Mouse (Mus musculus) left cerebral cortex, postnatal 4 days (tissue): ENCODE measurements at regions not wholly inside any gene's neighbourhood (a gene's known extent, or its start where the extent isn't known, plus 50 kb on each side); places are given as distances from the start of the nearest gene placed in this dataset.
A peak's percentile ranks its signal among the peaks of the same experiment; 100 is the strongest.

Experiments
- DNase-seq: peaks from one replicate; pipeline ENCODE4 v3.0.0-alpha.2; 2022
- intact Hi-C: fragments of 180-260 bp; cut with DNase I; formaldehyde crosslinking; loops from one replicate; pipeline ENCODE4 v1.15.1; 2025

DNA sequence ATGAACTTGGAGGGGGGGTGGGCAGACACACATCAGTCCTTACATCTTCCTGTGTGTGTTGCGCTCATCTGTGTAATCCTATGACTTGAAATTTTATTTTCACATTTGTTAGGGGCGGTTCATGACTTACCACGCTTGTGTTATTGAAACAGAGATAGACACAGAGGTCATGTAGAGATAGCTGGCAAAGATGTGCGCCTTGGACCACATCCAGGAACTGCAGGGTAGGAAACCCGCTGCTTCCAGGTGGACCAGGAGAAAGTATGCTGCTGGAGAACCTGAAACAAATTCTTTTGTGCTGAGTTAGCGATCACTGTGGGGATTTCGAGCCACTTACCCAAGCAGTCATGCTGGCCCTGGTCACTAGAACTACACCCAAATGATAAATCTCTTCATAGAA is 89.1 kb downstream of the Kcnj2 start:
- DNase-seq = peak; percentile 18
- intact Hi-C loops = no loop called here

DNA sequence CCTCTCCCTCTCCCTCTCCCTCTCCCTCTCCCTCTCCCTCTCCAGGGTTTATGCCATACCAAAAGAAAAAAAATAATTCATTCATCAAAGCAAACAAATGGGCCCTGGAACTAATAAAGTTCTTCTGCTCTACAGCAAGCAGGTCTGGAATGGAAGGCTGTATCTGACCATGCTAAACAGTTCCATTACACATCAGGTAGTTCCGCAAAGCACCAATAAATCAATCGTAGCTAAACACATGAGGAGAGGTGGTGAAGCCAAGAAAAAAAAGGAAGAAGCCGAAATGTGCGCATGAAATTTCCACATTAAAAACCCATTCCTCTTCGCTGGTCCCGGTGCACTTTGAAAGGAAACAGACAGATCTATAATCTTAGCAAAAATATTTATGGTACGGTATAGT is 89.8 kb downstream of the Kcnj2 start:
- no peak for DNase-seq
- intact Hi-C loops = no loop called here

DNA sequence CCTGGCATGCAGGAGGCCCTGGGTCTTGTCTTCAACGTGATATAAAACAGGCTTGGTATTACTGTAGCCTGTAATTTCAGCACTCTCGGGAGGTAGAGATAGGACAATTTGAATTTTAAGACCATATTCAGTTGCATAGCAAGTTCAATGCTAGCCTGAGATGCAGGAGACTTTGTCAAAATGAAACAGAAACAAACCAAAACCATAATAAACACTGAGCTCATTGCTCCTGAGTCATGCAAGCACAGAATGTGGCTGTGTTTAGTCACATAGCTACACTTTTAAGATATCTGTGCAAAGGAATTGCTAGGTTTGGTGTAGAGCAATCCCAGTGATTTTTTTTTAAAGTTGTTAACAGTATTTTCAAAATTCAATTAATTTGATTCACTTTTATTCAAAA is 93.3 kb downstream of the Kcnj2 start:
- DNase-seq = no peak
- intact Hi-C loops = no loop called here

DNA sequence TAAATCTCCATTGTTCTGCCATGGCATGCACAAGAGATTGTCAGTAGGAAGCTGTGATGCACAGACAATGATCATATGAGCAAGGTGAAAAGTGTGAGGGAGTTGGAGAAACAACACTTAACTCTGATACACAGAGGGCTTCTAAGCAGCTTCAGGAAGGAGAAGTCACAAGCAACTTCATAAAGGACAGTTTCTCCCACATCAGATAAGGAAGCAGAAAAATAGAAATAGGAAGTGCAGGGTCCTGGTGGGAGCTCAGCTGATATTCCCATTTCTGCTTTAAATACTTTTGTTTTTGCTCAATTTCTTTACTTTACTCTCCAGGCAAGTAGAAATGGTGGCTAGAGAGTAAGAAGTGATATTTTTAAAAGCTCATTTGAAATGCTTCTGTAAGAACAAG is 98.9 kb downstream of the Kcnj2 start:
- no peak for DNase-seq
- intact Hi-C loops = no loop called here

DNA sequence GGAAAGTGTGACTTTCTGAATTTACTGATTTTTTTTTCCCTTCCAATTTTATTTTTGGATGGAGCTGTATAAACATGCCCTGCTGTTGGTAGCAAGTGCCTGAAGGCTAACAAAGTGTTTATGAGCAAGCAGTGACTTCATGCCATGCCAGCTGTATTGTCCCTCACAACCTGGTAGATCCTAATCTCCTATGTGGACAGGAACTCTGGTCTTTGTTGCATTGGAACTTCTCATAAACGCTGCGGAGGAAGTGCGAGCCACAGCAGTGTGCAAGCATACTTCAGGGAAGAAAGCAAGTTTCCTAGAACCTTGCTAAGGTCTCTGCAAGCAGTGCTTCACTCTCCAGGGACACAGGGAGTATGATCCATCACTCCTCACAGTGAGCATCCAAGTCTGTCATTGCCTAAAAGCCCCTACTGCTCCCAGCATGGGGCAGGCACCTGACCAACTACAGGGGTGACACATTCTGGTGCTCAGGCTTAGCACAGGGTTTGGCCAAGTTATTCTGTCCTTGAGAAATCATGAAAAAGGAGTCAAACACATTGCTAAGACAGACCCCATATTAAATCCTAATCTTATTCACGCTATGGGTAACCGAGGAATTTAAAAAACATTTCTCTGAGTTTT is 104.3 kb downstream of the Kcnj2 start:
- peak; percentile 1 for DNase-seq
- intact Hi-C loops = no loop called here

DNA sequence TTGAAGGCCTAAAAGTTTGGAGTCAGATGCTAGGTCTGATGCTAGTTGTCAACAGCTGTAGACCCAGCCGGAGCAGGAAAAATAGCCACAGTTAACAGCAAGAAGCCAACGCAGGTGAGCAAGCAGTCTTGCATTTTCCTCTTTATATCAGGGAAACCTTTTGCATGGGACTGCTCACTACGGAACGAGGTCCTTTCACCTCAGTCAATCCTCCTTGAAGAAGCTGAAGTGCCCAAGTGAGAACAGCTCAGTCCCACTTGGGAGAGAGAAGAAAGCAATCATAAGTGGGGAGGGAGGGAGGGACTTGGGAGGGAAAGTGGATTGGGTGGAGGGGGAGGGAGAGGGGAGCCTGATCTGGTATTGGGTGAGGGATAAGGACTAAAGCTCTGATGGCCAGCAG is 107.6 kb downstream of the Kcnj2 start:
- no peak for DNase-seq
- intact Hi-C loops = no loop called here

GRCm38 (mm10) chr11:111175566-111175965 is 109.6 kb downstream of the Kcnj2 start:
- DNase-seq = no peak
- intact Hi-C loops = no loop called here

DNA sequence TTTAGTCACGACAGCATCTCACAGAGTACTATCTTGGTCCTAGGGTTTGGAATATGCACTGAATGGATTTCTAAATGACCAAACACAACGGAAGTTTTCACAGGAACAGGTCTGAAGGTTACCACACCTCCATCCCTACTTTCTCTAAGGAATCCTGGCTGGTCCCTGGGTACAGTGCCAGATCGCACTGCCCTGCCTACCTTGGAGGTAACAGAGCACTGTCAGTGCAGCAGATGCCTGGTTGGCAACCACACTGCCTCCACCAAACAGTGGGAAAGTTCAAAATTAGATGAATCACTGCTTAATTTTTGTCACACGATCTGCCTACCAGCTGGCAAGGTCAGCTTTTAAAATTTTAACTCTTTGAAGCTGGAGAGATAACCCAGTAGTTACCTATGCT is 111.6 kb downstream of the Kcnj2 start:
- intact Hi-C loops = no loop called here
- DNase-seq = peak; percentile 9

- no peak for DNase-seq
- intact Hi-C loops = no loop called here
These were observed 131.5 kb downstream of the Kcnj2 start for GRCm38 (mm10) chr11:111197422-111197821.

- DNase-seq = no peak
- intact Hi-C loops = no loop called here
These were observed 134.5 kb downstream of the Kcnj2 start for GRCm38 (mm10) chr11:111200512-111200911.

DNA sequence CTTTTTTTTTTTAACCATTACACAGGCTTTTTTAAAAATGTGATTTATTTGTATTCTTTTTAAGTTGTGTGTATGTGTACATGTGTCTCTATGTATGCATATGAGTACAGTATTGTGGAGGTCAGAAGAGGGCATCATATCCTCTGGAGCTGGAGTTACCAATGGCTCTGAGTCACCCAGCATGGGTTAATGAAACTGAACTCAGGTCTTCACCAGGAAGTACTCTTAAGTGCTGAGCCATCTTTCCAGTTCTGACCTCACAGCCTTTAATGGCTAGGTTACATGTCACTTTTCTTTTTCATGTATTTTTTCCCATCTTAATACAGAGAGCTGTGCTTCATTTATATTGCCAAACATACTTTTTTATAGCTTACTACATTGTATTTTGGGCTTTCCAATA is 136.8 kb downstream of the Kcnj2 start:
- DNase-seq = no peak
- intact Hi-C loops = no loop called here

DNA sequence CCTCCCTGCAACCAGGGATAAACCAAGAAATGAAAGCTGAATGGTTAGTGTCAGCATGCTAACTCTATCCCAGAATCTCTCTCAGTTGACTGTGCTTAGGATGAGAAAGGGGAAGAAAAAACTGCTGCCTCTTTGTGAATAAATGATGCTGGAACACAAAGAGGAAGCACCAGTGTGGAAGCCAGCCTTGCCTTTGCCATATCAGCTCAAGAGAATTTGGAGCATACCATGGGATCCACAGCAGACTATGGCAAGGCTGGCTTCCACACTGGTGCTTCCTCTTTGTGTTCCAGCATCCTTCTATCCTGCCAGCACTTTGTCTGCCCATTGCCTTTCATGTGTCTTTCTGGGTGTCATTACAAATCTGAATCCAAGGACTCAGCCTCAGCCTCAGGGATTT is 144.6 kb downstream of the Kcnj2 start:
- intact Hi-C loops = no loop called here
- DNase-seq = no peak

DNA sequence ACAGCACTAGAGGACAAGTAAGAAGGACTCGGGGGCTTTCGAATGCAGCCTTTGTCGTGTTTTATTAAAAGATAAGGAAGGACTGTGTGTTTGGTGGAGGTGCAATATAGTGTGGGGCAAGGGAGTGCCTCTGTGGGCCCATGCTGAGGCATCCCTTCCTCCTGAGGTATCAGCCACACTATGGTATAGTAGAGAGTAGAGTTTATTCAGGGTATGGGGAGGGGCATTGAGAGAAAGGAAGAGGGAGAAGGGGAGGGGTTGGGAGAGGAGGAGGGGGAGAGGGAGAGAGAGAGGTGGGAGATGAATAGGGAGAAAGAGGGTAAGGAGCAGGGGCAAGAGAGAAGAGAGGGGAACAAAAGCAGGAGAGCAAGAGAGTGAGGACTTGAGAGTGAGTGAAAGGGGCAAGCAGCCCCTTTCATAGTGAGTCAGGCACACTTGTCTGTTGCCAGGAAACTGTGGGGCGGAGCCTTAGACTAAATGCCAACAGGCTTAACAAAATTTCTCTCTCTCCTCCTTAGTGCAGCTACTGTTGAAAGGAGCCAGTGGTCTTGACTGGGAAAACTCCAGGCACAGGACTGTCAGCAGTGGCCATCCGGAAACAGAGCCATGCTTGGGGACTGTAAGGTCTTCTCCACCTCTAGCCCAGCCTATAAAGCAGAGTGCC is 146.2 kb downstream of the Kcnj2 start:
- intact Hi-C loops = no loop called here
- peak; percentile 7 for DNase-seq

DNA sequence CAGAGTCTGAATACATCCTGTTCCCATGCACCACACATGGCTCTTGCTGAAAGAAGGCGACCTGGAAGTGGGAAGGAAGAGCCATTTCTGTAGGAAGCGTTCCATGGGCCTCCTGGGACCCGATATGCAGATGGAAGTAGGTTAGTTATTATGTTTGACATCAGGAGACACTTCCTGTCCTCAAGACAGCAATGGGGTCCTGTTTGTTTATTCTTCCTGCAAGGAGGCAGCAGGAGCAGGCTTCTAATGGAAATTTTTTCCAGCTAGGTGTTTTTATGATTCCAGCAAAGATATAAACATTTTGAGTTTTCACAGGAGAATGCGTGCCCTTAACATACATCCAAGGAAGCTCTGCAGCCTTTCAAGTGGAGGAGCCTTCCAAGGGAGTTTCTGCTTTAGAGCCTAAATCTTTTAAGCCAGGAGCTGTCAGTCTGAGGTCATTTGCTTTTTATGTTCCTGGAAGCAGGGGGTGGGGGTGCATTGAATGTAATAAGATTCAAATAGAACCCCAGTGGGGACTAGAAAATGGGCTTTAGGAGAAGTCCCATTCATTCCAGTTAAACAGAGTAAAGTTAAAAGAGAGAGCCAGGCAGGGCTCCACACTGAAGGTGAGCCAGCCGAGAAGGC is 146.9 kb downstream of the Kcnj2 start:
- intact Hi-C loops = no loop called here
- DNase-seq = no peak

- intact Hi-C loops = no loop called here
- DNase-seq = peak; percentile 51
These were observed 149.0 kb downstream of the Kcnj2 start for GRCm38 (mm10) chr11:111215006-111215405.

DNA sequence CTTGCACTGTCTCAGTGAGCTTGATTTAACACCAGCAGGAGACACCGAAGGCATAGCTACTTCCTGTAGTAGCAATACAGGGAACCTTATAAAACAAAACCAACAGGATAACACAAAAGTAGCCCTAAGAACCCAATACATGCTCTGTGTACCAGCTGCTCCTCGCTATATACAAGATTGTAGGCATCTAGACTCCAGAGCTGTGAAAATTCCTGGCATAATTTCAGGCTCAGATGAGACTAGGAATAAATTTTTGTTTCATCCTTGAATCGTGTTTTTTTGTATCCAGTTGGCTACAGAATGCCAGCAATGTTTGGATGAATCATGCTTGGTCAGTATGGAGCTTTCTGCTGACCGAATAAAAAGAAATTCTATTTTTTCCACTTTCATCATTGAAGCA is 157.9 kb downstream of the Kcnj2 start:
- DNase-seq = no peak
- intact Hi-C loops = no loop called here

- intact Hi-C loops = no loop called here
- DNase-seq = no peak
These were observed 161.3 kb downstream of the Kcnj2 start for GRCm38 (mm10) chr11:111227305-111227704.

- intact Hi-C loops = no loop called here
- no peak for DNase-seq
These were observed 170.8 kb downstream of the Kcnj2 start for GRCm38 (mm10) chr11:111236741-111237140.

GRCm38 (mm10) chr11:111239784-111240183 is 173.8 kb downstream of the Kcnj2 start:
- no peak for DNase-seq
- intact Hi-C loops = no loop called here

DNA sequence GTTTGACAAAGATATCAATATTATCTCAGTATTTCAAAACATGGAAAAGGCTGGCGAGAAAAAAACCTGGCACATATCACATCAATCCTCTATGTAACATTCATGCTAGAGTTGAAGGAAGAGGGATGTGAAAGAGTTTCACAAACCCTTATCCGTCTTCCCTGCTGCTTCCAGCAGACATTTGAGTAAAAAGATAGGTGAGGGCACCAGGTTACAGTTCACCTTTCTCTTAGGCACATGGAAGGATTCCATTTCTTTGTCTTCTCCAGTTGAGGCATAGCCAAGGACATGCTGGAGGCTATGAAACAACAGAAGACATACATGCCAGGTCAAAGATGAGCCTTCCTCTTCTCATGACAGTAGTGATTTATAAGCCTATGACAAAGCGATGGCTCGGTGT is 186.3 kb downstream of the Kcnj2 start:
- intact Hi-C loops = no loop called here
- DNase-seq = no peak

- intact Hi-C loops = no loop called here
- no peak for DNase-seq
These were observed 190.6 kb downstream of the Kcnj2 start for GRCm38 (mm10) chr11:111256596-111256995.

GRCm38 (mm10) chr11:111260691-111261383 is 194.9 kb downstream of the Kcnj2 start:
- intact Hi-C loops = no loop called here

More at GRCm38 (mm10) chr11:111260691-111261383, 194.9 kb downstream of the Kcnj2 start:
- no peak for DNase-seq
